Comparison of ENCODE assay signal across 9 mouse cellular contexts in the genomic region with DNA sequence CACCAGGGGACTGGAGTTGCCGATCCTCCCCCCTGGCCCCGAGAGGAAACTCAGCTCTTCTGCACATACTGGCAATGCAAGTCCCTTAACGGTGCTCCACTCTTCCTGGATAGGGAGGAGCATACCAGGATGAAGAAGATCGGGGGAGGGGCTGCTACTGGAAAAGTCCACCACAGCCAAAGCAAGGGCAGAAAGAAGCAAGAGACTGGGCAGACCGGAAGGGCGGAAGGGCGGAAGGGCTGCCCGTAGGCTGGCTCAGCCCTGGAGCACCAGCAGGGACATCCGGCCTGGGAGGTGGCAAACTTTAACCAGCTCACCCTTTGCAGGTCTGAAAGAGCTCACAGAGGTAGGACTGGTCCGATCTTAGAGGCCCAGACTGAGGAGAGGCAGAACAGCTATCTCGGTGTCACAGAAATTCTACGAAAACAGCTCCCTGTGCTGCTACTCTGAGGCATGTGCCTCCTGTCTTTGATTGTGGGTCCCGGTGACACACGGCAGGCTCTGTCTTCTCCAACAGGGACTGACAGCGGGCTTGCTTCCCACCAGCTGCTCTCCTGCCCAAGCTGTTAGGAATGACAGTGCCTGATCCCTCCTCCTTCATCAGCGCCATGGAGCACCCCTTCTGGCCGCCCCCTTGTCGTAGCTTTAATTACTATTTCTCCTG.
DNase-seq lines count a peak whose midpoint lies in the region; ATAC-seq lines count a peak whose summit lies in the region.
"Had no signal": no experiment of that assay in that cellular context is flagged by ENCODE, and none has a peak within 500 bp of the region (broad histone marks: within the 10 kb centered on the region; RNA-seq: fewer than 3 reads in every experiment).

No protein-coding gene starts in this region.

- H3K9me3 ChIP-seq in hindbrain, embryonic 10.5 days, result no peaks in the 10 kb centered on the region
- H3K9me3 ChIP-seq in neural tube, embryonic 13.5 days, result no peaks in the 10 kb centered on the region
- H3K9me3 ChIP-seq: megakaryocyte, embryonic 14.5 days had no signal

- peaks cover 92% of the 10 kb centered on the region for H3K4me1 ChIP-seq in hindbrain, embryonic 10.5 days (replicated peaks)
- peaks cover 89% of the 10 kb centered on the region for H3K4me1 ChIP-seq in neural tube, embryonic 13.5 days (replicated peaks)

- H3K4me3 ChIP-seq in hindbrain, embryonic 10.5 days, result no peak overlapping the region
- no peak overlapping the region for H3K4me3 ChIP-seq in neural tube, embryonic 13.5 days
- H3K4me3 ChIP-seq: erythroblast, embryonic 14.5 days; megakaryocyte, embryonic 14.5 days had no signal

- no peak overlapping the region for H3K4me2 ChIP-seq in neural tube, embryonic 13.5 days

- H3K36me3 ChIP-seq in hindbrain, embryonic 10.5 days, result no peaks in the 10 kb centered on the region
- no peaks in the 10 kb centered on the region for H3K36me3 ChIP-seq in neural tube, embryonic 13.5 days

- H3K27ac ChIP-seq in hindbrain, embryonic 10.5 days, result peak overlapping the region; percentile 76
- H3K27ac ChIP-seq in neural tube, embryonic 13.5 days (replicated peaks), result peak overlapping the region; percentile 72

- WGBS in hindbrain, embryonic 10.5 days, result 74% methylated on average over 18 of the region's 18 CpGs
- 51% methylated on average over 18 of the region's 18 CpGs for WGBS in neural tube, embryonic 13.5 days

- no peak for ATAC-seq in neural tube, embryonic 13.5 days (ENCODE audit: low read depth)

- peak; percentile 58 for DNase-seq in left cerebral cortex, postnatal 4 days
- DNase-seq in left cerebral cortex, adult 9 months (ENCODE audit: low spot score in 2 of 2), result no peak
- DNase-seq in hindbrain, embryonic 10.5 days (ENCODE audit: low spot score), result no peak
- peak; percentile 31 to 44 for DNase-seq in kidney, postnatal 36 days
- DNase-seq in urinary bladder, postnatal 4 days (ENCODE audit: low spot score in 2 of 2), result no peak
- DNase-seq in cerebellum, adult 9-11 months, result no peak

- intact Hi-C loops in left cerebral cortex, postnatal 4 days (cut with DNase I), result no loop called here

- peak overlapping the region; percentile 50 for H3K9ac ChIP-seq in neural tube, embryonic 13.5 days

- H3K27me3 ChIP-seq in hindbrain, embryonic 10.5 days (ENCODE audit: insufficient read depth, poor library complexity, severe bottlenecking), result peaks cover 80% of the 10 kb centered on the region
- H3K27me3 ChIP-seq in neural tube, embryonic 13.5 days, result no peaks in the 10 kb centered on the region

Comparison
In these comparisons a context has a peak if more than half of its experiments do, and no peak if none do; other contexts are left out.
1. DNase-seq: peak in left cerebral cortex, postnatal 4 days (single experiment) and kidney, postnatal 36 days (2 of 2); none in left cerebral cortex, adult 9 months (0 of 2), hindbrain, embryonic 10.5 days (single experiment), urinary bladder, postnatal 4 days (0 of 2) and cerebellum, adult 9-11 months (single experiment).